Mouse (Mus musculus): Measurements from ENCODE around the gene Bpifa1.
A peak's percentile ranks its signal among the peaks of the same experiment; 100 is the strongest.
"Not testable (repeated sequence)": the region's sequence is repeated elsewhere in the genome, so short reads cannot be mapped to it uniquely, and the experiment has no call there.

The Bpifa1 gene

GRCm38 (mm10) chr2:154142580-154142979 lies at the start of gene Bpifa1:
Gene Bpifa1, plus strand, starts transcription at chr2:154142880.
- no peak for ATAC-seq (ENCODE audit: insufficient number of reproducible peaks, low FRiP score, low TSS enrichment)

- ATAC-seq (ENCODE audit: insufficient number of reproducible peaks, low FRiP score, low TSS enrichment) = no peak
Measured at GRCm38 (mm10) chr2:154097734-154098133, 44.9 kb upstream of the Bpifa1 start.

GRCm38 (mm10) chr2:154117381-154117780 lies 25.3 kb upstream of the Bpifa1 start:
- ATAC-seq (ENCODE audit: insufficient number of reproducible peaks, low FRiP score, low TSS enrichment) = no peak

- no peak for ATAC-seq (ENCODE audit: insufficient number of reproducible peaks, low FRiP score, low TSS enrichment)
Measured at GRCm38 (mm10) chr2:154130120-154130519, 12.6 kb upstream of the Bpifa1 start, which contains the start of gene Bpifa3. Gene Bpifa3, plus strand, starts transcription at chr2:154130336.

- no peak for ATAC-seq (ENCODE audit: insufficient number of reproducible peaks, low FRiP score, low TSS enrichment)
Measured at GRCm38 (mm10) chr2:154143735-154144134, 1.1 kb downstream of the Bpifa1 start.

- ATAC-seq (ENCODE audit: insufficient number of reproducible peaks, low FRiP score, low TSS enrichment) = no peak
Measured at GRCm38 (mm10) chr2:154147496-154147895, 4.8 kb downstream of the Bpifa1 start.

GRCm38 (mm10) chr2:154158433-154158832 lies 15.8 kb downstream of the Bpifa1 start:
- ATAC-seq (ENCODE audit: insufficient number of reproducible peaks, low FRiP score, low TSS enrichment) = no peak

- no peak for ATAC-seq (ENCODE audit: insufficient number of reproducible peaks, low FRiP score, low TSS enrichment)
Measured at GRCm38 (mm10) chr2:154162307-154162706, 19.6 kb downstream of the Bpifa1 start, which contains the start of gene Bpifa5. Gene Bpifa5, plus strand, starts transcription at chr2:154162607.

GRCm38 (mm10) chr2:154163306-154163705 lies 20.6 kb downstream of the Bpifa1 start:
- ATAC-seq (ENCODE audit: insufficient number of reproducible peaks, low FRiP score, low TSS enrichment) = 0 out of 2 replicates have a peak, but pooled peaks have one; percentile 15

- ATAC-seq (ENCODE audit: insufficient number of reproducible peaks, low FRiP score, low TSS enrichment) = no peak
Measured at GRCm38 (mm10) chr2:154169172-154169571, 26.5 kb downstream of the Bpifa1 start.

GRCm38 (mm10) chr2:154171621-154172020 lies 28.9 kb downstream of the Bpifa1 start:
- no peak for ATAC-seq (ENCODE audit: insufficient number of reproducible peaks, low FRiP score, low TSS enrichment)

GRCm38 (mm10) chr2:154173313-154173712 lies 30.6 kb downstream of the Bpifa1 start:
- ATAC-seq (ENCODE audit: insufficient number of reproducible peaks, low FRiP score, low TSS enrichment) = no peak

GRCm38 (mm10) chr2:154181900-154182299 lies 39.2 kb downstream of the Bpifa1 start:
- not testable (repeated sequence) for ATAC-seq (ENCODE audit: insufficient number of reproducible peaks, low FRiP score, low TSS enrichment)

GRCm38 (mm10) chr2:154183061-154183460 lies 40.4 kb downstream of the Bpifa1 start:
- ATAC-seq (ENCODE audit: insufficient number of reproducible peaks, low FRiP score, low TSS enrichment) = not testable (repeated sequence)

- ATAC-seq (ENCODE audit: insufficient number of reproducible peaks, low FRiP score, low TSS enrichment) = no peak
Measured at GRCm38 (mm10) chr2:154185319-154185718, 42.6 kb downstream of the Bpifa1 start.

- ATAC-seq (ENCODE audit: insufficient number of reproducible peaks, low FRiP score, low TSS enrichment) = no peak
Measured at GRCm38 (mm10) chr2:154185748-154186147, 43.1 kb downstream of the Bpifa1 start.

GRCm38 (mm10) chr2:154187468-154187867 lies 44.8 kb downstream of the Bpifa1 start:
- ATAC-seq (ENCODE audit: insufficient number of reproducible peaks, low FRiP score, low TSS enrichment) = no peak

- ATAC-seq (ENCODE audit: insufficient number of reproducible peaks, low FRiP score, low TSS enrichment) = no peak
Measured at GRCm38 (mm10) chr2:154189877-154190434, 47.3 kb downstream of the Bpifa1 start.

- ATAC-seq (ENCODE audit: insufficient number of reproducible peaks, low FRiP score, low TSS enrichment) = no peak
Measured at GRCm38 (mm10) chr2:154190546-154191258, 48.0 kb downstream of the Bpifa1 start, which contains the start of gene Bpifb1. Gene Bpifb1, plus strand, starts transcription at chr2:154190818.

- no peak for ATAC-seq (ENCODE audit: insufficient number of reproducible peaks, low FRiP score, low TSS enrichment)
Measured at GRCm38 (mm10) chr2:154192141-154192540, 49.5 kb downstream of the Bpifa1 start.

GRCm38 (mm10) chr2:154193071-154193470 lies 50.4 kb downstream of the Bpifa1 start:
- no peak for ATAC-seq (ENCODE audit: insufficient number of reproducible peaks, low FRiP score, low TSS enrichment)

Measured in cerebellum, adult (tissue).